Mouse (Mus musculus) limb, embryonic 13.5 days (tissue): ENCODE results near the gene Srbd1. TPM values are rescaled to one million over a fixed set of nuclear protein-coding genes. Genes with fewer than 3 reads are reported as not detected.
A peak's percentile ranks its signal among the peaks of the same experiment; 100 is the strongest.

Source experiments
- ATAC-seq: fragments of 200-750 bp; cut with Nextera tagmentation; 2 replicates; pipeline ENCODE4 v1.8.0; 2017; ENCODE audit warnings: low read depth, moderate number of reproducible peaks, moderate TSS enrichment; ENCODE audit not compliant: low FRiP score
- H3K27ac ChIP-seq: fragments of 300-500 bp; sonication (generic); 2 replicates; pipeline ENCODE4 v1.5.1; 2015; ENCODE audit warnings: inconsistent platforms, mild to moderate bottlenecking, moderate library complexity
- H3K27me3 ChIP-seq: fragments of 300-500 bp; sonication (generic); 2 replicates; pipeline ENCODE4 v1.6.1; 2015; ENCODE audit warnings: mild to moderate bottlenecking, inconsistent platforms
- H3K36me3 ChIP-seq: fragments of 300-500 bp; sonication (generic); 2 replicates; pipeline ENCODE4 v1.6.1; 2015; ENCODE audit warnings: inconsistent platforms, mild to moderate bottlenecking, moderate library complexity
- H3K4me1 ChIP-seq: fragments of 300-500 bp; sonication (generic); 2 replicates; pipeline ENCODE4 v1.6.1; 2015; ENCODE audit warnings: inconsistent platforms
- H3K4me2 ChIP-seq: fragments of 300-500 bp; sonication (generic); replicated peaks from 2 replicates; pipeline ENCODE4 v1.6.1; 2015; ENCODE audit warnings: inconsistent platforms, mild to moderate bottlenecking, moderate library complexity
- H3K4me3 ChIP-seq: fragments of 300-500 bp; sonication (generic); 2 replicates; pipeline ENCODE4 v1.5.1; 2015; ENCODE audit warnings: moderate library complexity, mild to moderate bottlenecking, inconsistent platforms
- H3K9ac ChIP-seq: fragments of 300-500 bp; sonication (generic); 2 replicates; pipeline ENCODE4 v1.6.1; 2015; ENCODE audit warnings: mild to moderate bottlenecking, inconsistent platforms
- H3K9me3 ChIP-seq: fragments of 300-500 bp; sonication (generic); 2 replicates; pipeline ENCODE4 v1.6.1; 2016; ENCODE audit warnings: inconsistent platforms
- WGBS: fragments of 180-500 bp; shearing (Covaris S2); methylation state at CpG from one replicate; pipeline ENCODE4 v1.1.7; 2015; 5-methylcytosine and 5-hydroxymethylcytosine counted together
- polyA plus RNA-seq: library from polyadenylated mRNA; unstranded; fragments of >200 nt; fragmentation: Nextera tagmentation; extraction: Ambion mirVana; gene quantifications from 2 replicates; pipeline ENCODE4 v1.2.1, GENCODE M21; 2015

The Srbd1 gene
- polyA plus RNA-seq, 1 experiment from 2014 or later = 19.7 TPM

DNA sequence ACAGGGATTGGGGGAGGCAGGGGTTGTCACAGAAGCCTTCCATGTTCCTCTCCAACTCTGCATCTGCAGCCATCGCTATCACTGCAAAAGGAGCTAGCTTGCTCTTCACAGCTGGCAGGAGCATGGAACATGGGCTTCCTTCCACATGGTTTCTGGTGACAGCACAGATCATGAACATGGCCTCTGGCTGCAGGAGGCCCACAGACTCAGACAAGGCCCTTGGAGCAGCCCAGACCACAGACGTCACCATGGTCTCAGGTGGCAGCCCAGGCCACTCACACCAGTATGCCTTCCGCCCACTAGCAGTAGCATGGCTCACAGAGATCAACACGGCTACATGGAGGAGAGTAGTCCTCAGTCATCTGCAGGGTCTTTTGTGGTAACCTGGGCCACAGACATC is 207.8 kb downstream of the Srbd1 start:
- H3K27ac ChIP-seq = no peak overlapping the region
- 97% methylated on average over 4 of the region's 4 CpGs for WGBS
- H3K4me1 ChIP-seq = peaks cover 68% of the 10 kb centered on the region
- no peak overlapping the region for H3K9ac ChIP-seq
- H3K4me3 ChIP-seq = no peak overlapping the region
- peaks cover 16% of the 10 kb centered on the region for H3K27me3 ChIP-seq
- peaks cover 5% of the 10 kb centered on the region for H3K9me3 ChIP-seq
- ATAC-seq = no peak
- no peak overlapping the region for H3K4me2 ChIP-seq
- H3K36me3 ChIP-seq = no peaks in the 10 kb centered on the region; the same call in 1 of the 2 replicates

DNA sequence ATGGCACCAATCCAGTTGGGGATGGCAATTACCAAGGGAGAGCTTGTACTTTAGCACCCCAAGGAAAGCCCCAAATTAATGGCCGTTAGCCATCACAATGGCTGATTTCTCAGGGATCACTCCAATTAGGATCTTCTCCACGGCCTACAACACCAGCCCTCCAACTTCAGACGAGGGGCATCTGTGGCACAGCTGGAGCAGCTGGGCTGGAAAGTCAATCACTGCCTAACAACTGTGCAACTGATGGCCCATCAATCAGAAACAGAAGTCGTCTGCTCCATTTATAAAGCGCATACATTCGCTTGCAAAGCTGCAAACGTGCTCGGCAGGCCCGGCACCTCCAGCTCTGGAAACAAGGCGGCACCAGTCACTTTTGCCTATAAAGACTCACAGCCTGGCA is 209.7 kb downstream of the Srbd1 start:
- peaks cover 27% of the 10 kb centered on the region for H3K27me3 ChIP-seq
- peaks cover 72% of the 10 kb centered on the region for H3K4me1 ChIP-seq
- H3K27ac ChIP-seq = peak overlapping the region; percentile 74
- H3K9ac ChIP-seq = no peak overlapping the region
- H3K4me2 ChIP-seq = no peak overlapping the region
- WGBS = 20% methylated on average over 10 of the region's 10 CpGs
- peaks cover 5% of the 10 kb centered on the region for H3K9me3 ChIP-seq
- no peaks in the 10 kb centered on the region; the same call in 1 of the 2 replicates for H3K36me3 ChIP-seq
- H3K4me3 ChIP-seq = no peak overlapping the region
- no peak for ATAC-seq

Other genes starting within 250 kb of the Srbd1 start
- gene Prkce, start 22.6 kb upstream of the Srbd1 start, polyA plus RNA-seq = 6.2 and 6.7 TPM in 2 replicates